Mouse (Mus musculus) limb, embryonic 15.5 days (tissue): Measurements from ENCODE around the gene Hoxb4. TPM values are rescaled to one million over a fixed set of nuclear protein-coding genes. Genes with fewer than 3 reads are reported as not detected.

Experiments used
- ATAC-seq: fragments of 200-750 bp; cut with Nextera tagmentation; 2 replicates; pipeline ENCODE4 v1.8.0; 2017; ENCODE audit warnings: low read depth, moderate TSS enrichment; ENCODE audit not compliant: insufficient number of reproducible peaks, low FRiP score, low TSS enrichment
- H3K27ac ChIP-seq: fragments of 300-500 bp; sonication (generic); 2 replicates; pipeline ENCODE4 v1.5.1; 2015; ENCODE audit warnings: moderate library complexity, mild to moderate bottlenecking, inconsistent platforms
- H3K27me3 ChIP-seq: fragments of 300-500 bp; sonication (generic); 2 replicates; pipeline ENCODE4 v1.6.1; 2015; ENCODE audit warnings: inconsistent platforms
- H3K36me3 ChIP-seq: fragments of 300-500 bp; sonication (generic); 2 replicates; pipeline ENCODE4 v1.6.1; 2015; ENCODE audit warnings: inconsistent platforms
- H3K4me1 ChIP-seq: fragments of 300-500 bp; sonication (generic); 2 replicates; pipeline ENCODE4 v1.6.1; 2015; ENCODE audit warnings: inconsistent platforms
- H3K4me2 ChIP-seq: fragments of 300-500 bp; sonication (generic); 2 replicates; pipeline ENCODE4 v1.6.1; 2015; ENCODE audit warnings: mild to moderate bottlenecking, inconsistent platforms
- H3K4me3 ChIP-seq: fragments of 300-500 bp; sonication (generic); 2 replicates; pipeline ENCODE4 v1.5.1; 2015; ENCODE audit warnings: mild to moderate bottlenecking, inconsistent platforms
- H3K9ac ChIP-seq: fragments of 300-500 bp; sonication (generic); 2 replicates; pipeline ENCODE4 v1.6.1; 2015; ENCODE audit warnings: inconsistent platforms
- H3K9me3 ChIP-seq: fragments of 300-500 bp; sonication (generic); 2 replicates; pipeline ENCODE4 v1.6.1; 2016; ENCODE audit warnings: inconsistent platforms
- WGBS: fragments of 180-500 bp; shearing (Covaris S2); methylation state at CpG from one replicate; pipeline ENCODE4 v1.1.7; 2015; 5-methylcytosine and 5-hydroxymethylcytosine counted together
- polyA plus RNA-seq: library from polyadenylated mRNA; unstranded; fragments of >200 nt; fragmentation: Nextera tagmentation; extraction: Ambion mirVana; gene quantifications from 2 replicates; pipeline ENCODE4 v1.2.1, GENCODE M21; 2015

Hoxb4 gene
- polyA plus RNA-seq, 1 experiment from 2014 or later = 0.29 TPM

GRCm38 (mm10) chr11:96295092-96295835 lies 22.8 kb upstream of the Hoxb4 start:
- no peaks in the 10 kb centered on the region for H3K9me3 ChIP-seq
- no peak overlapping the region for H3K27ac ChIP-seq
- H3K4me2 ChIP-seq = peak overlapping the region; percentile 31; the same call in 1 of the 2 replicates
- 1% methylated on average over 30 of the region's 30 CpGs for WGBS
- H3K4me1 ChIP-seq = peaks cover 21% of the 10 kb centered on the region
- no peaks in the 10 kb centered on the region for H3K36me3 ChIP-seq
- ATAC-seq = no peak
- H3K27me3 ChIP-seq = peaks cover 99% of the 10 kb centered on the region
- H3K4me3 ChIP-seq = peak overlapping the region; percentile 18; the same call in 1 of the 2 replicates
- no peak overlapping the region for H3K9ac ChIP-seq

- no peak for ATAC-seq
- H3K9me3 ChIP-seq = no peaks in the 10 kb centered on the region
- peaks cover 21% of the 10 kb centered on the region for H3K4me1 ChIP-seq
- no peak overlapping the region for H3K4me3 ChIP-seq
- no peak overlapping the region for H3K27ac ChIP-seq
- no peak overlapping the region for H3K4me2 ChIP-seq
- no peaks in the 10 kb centered on the region for H3K36me3 ChIP-seq
- H3K27me3 ChIP-seq = peaks cover 100% of the 10 kb centered on the region
- no peak overlapping the region for H3K9ac ChIP-seq
- WGBS = 11% methylated on average over 2 of the region's 2 CpGs
Measured at GRCm38 (mm10) chr11:96296997-96297396, 21.1 kb upstream of the Hoxb4 start.

- 20% methylated on average over 3 of the region's 3 CpGs for WGBS
Measured at GRCm38 (mm10) chr11:96297428-96297827, 20.6 kb upstream of the Hoxb4 start.

GRCm38 (mm10) chr11:96297968-96298635 lies 20.0 kb upstream of the Hoxb4 start:
- H3K9me3 ChIP-seq = no peaks in the 10 kb centered on the region
- H3K4me3 ChIP-seq = no peak overlapping the region
- WGBS = 10% methylated on average over 11 of the region's 11 CpGs
- H3K27ac ChIP-seq = no peak overlapping the region
- no peak overlapping the region for H3K9ac ChIP-seq
- no peaks in the 10 kb centered on the region for H3K36me3 ChIP-seq
- no peak overlapping the region for H3K4me2 ChIP-seq
- H3K4me1 ChIP-seq = peaks cover 24% of the 10 kb centered on the region
- ATAC-seq = no peak
- peaks cover 100% of the 10 kb centered on the region for H3K27me3 ChIP-seq

More at GRCm38 (mm10) chr11:96297428-96297827, 20.6 kb upstream of the Hoxb4 start:
- Histone ChIP-seq H3K9me3 (no peaks in the 10 kb centered on the region), H3K9ac (no peak overlapping the region), H3K4me1 (peaks cover 21% of the 10 kb centered on the region), H3K4me2 (no peak overlapping the region), H3K27ac (no peak overlapping the region), H3K36me3 (no peaks in the 10 kb centered on the region), H3K27me3 (peaks cover 100% of the 10 kb centered on the region), H3K4me3 (no peak overlapping the region)
- no peak for ATAC-seq

- Histone ChIP-seq H3K9ac (no peak overlapping the region), H3K27ac (no peak overlapping the region), H3K9me3 (no peaks in the 10 kb centered on the region), H3K4me3 (peak overlapping the region; percentile 30), H3K27me3 (peaks cover 100% of the 10 kb centered on the region), H3K4me2 (peak overlapping the region; percentile 39), H3K4me1 (peaks cover 32% of the 10 kb centered on the region), H3K36me3 (no peaks in the 10 kb centered on the region)
- no peak for ATAC-seq
- under 1% methylated on average over 66 of the region's 66 CpGs for WGBS
Measured at GRCm38 (mm10) chr11:96298895-96299667, 19.0 kb upstream of the Hoxb4 start.

- Histone ChIP-seq H3K4me2 (peak overlapping the region; percentile 39; the same call in 1 of the 2 replicates), H3K9ac (no peak overlapping the region), H3K9me3 (no peaks in the 10 kb centered on the region), H3K36me3 (no peaks in the 10 kb centered on the region), H3K27ac (no peak overlapping the region), H3K4me1 (peaks cover 33% of the 10 kb centered on the region), H3K27me3 (peaks cover 100% of the 10 kb centered on the region), H3K4me3 (peak overlapping the region; percentile 30; the same call in 1 of the 2 replicates)
- 4% methylated on average over 9 of the region's 9 CpGs for WGBS
- no peak for ATAC-seq
Measured at GRCm38 (mm10) chr11:96299781-96300180, 18.3 kb upstream of the Hoxb4 start.

GRCm38 (mm10) chr11:96300354-96301063 lies 17.6 kb upstream of the Hoxb4 start:
- Histone ChIP-seq H3K27ac (no peak overlapping the region), H3K4me3 (0 out of 2 replicates have a peak overlapping the region, but pooled peaks have one; percentile 5), H3K4me2 (no peak overlapping the region), H3K36me3 (no peaks in the 10 kb centered on the region), H3K27me3 (peaks cover 100% of the 10 kb centered on the region), H3K4me1 (peaks cover 27% of the 10 kb centered on the region), H3K9ac (no peak overlapping the region), H3K9me3 (no peaks in the 10 kb centered on the region)
- 7% methylated on average over 34 of the region's 35 CpGs for WGBS
- ATAC-seq = no peak

- 0 out of 2 replicates have a peak overlapping the region, but pooled peaks have one; percentile 5 for H3K4me3 ChIP-seq
- 8% methylated on average over 9 of the region's 10 CpGs for WGBS
- H3K9me3 ChIP-seq = no peaks in the 10 kb centered on the region
- H3K4me2 ChIP-seq = no peak overlapping the region
- no peak for ATAC-seq
- no peaks in the 10 kb centered on the region for H3K36me3 ChIP-seq
- H3K27ac ChIP-seq = no peak overlapping the region
- H3K9ac ChIP-seq = no peak overlapping the region
- H3K27me3 ChIP-seq = peaks cover 100% of the 10 kb centered on the region
- peaks cover 26% of the 10 kb centered on the region for H3K4me1 ChIP-seq
Measured at GRCm38 (mm10) chr11:96301064-96301431, 17.0 kb upstream of the Hoxb4 start.

GRCm38 (mm10) chr11:96301837-96302236 lies 16.2 kb upstream of the Hoxb4 start:
- Histone ChIP-seq H3K4me2 (no peak overlapping the region), H3K4me3 (no peak overlapping the region), H3K27ac (no peak overlapping the region), H3K9me3 (no peaks in the 10 kb centered on the region), H3K36me3 (no peaks in the 10 kb centered on the region), H3K9ac (no peak overlapping the region), H3K27me3 (peaks cover 100% of the 10 kb centered on the region), H3K4me1 (peaks cover 26% of the 10 kb centered on the region)
- ATAC-seq = no peak
- WGBS = 15% methylated on average over 15 of the region's 15 CpGs

GRCm38 (mm10) chr11:96302381-96303150 lies 15.5 kb upstream of the Hoxb4 start:
- no peak for ATAC-seq
- H3K36me3 ChIP-seq = no peaks in the 10 kb centered on the region
- peaks cover 26% of the 10 kb centered on the region for H3K4me1 ChIP-seq
- H3K4me3 ChIP-seq = no peak overlapping the region
- 14% methylated on average over 23 of the region's 23 CpGs for WGBS
- H3K27me3 ChIP-seq = peaks cover 100% of the 10 kb centered on the region
- no peak overlapping the region for H3K4me2 ChIP-seq
- no peak overlapping the region for H3K9ac ChIP-seq
- no peaks in the 10 kb centered on the region for H3K9me3 ChIP-seq
- no peak overlapping the region for H3K27ac ChIP-seq
